Mouse (Mus musculus): Measurements from ENCODE around the gene Rnf40.
"Not testable (repeated sequence)": the region's sequence is repeated elsewhere in the genome, so short reads cannot be mapped to it uniquely, and the experiment has no call there.

Gene Rnf40

DNA sequence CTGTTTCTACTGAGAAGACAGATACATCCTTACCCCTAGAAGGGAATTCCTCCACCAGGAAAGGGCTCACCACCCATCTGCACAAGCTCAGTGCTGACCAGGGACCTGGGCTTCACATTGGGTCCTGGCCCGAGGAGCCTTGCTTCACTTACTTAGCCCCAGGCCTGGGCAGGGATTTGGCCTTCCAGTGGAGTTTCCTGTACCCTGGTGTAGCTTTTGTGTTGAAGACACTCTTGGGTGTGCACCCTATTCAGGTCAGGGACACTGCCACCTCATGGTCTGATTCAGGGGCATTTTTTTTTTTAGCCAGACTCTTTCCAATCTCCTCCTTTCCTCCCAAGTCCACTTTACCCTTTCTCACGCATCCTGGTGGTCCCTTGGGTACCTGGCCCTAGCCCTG, 14.3 kb downstream of the Rnf40 start:
- CTCF ChIA-PET = no interaction called here

DNA sequence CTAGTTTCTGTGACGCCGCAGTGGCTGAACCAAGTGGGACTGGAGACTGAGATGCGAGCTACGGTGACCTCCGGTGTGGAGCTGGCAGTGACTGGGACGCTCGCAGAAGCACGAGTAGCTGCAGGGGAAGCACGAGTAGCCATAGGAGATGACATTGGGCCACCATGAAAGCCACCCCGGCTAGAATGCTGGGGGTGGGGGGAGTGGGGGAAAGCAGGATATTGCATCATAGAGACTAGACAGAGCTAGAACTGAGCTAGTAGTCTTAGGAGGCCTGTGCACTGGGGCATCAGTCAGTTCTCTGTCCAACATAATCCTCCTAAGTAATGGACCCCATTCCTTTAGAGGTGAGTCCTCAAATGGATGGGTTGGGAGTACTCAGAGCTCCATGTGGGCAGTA, 15.7 kb downstream of the Rnf40 start:
- CTCF ChIA-PET = no interaction called here

DNA sequence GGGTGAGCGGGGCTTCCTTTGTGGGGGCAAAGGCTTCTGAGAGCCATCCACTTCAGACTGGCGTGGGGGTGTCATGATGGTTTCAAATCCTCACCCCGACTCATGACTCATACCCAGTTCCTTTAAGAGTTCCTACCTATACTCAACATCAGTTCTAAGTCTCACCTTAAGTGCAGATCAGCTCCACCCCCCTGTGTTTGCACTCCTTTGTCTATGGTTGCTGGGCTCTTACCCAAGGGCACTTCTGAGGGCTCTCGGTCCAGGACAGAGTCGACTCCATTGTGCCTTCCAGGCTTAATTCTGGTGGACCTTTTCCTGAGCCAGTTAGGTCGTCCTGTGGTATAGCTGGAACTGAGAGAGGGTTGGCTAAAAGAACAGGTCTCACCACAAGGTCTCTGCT, 18.6 kb downstream of the Rnf40 start:
- CTCF ChIA-PET = no interaction called here

GRCm38 (mm10) chr7:127611011-127611410, 22.4 kb downstream of the Rnf40 start:
- CTCF ChIA-PET = no interaction called here

DNA sequence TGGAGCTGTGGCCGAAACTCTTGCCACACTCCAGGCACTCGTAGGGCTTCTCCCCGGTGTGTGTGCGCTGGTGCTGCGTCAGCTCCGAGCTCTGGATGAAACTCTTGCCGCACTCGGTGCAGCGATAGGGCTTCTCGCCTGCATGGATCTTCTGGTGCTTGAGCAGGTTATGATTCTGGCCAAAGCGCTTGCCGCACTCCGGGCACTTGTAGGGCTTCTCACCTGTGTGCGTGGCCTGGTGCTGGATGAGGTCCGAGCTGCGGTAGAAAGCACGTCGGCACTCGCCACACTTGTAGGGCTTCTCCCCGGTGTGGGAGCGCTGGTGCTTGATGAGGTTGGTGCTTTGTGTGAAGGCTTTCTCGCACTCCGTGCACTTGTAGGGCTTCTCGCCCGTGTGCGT, 23.0 kb downstream of the Rnf40 start:
- CTCF ChIA-PET = no interaction called here

DNA sequence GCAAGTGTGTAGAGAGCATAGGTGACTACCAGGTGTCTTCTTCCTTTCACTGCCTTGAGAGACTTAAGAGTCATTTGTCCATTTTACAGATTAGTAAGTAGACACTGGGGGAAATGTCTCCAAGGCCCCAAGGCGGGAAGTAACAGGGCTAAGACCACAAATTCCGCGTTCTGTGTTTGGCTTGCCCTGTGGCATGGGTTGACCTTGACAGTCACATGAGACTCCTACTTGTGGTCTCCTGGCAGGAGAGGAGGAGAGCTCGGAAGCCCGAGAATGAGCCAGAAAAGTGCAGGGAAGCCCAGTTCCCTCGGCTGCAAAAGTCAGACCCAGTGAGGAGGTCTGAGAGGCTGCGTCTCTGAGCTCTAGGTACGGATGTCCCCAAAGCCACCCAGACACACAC, 24.9 kb downstream of the Rnf40 start:
- CTCF ChIA-PET = no interaction called here

DNA sequence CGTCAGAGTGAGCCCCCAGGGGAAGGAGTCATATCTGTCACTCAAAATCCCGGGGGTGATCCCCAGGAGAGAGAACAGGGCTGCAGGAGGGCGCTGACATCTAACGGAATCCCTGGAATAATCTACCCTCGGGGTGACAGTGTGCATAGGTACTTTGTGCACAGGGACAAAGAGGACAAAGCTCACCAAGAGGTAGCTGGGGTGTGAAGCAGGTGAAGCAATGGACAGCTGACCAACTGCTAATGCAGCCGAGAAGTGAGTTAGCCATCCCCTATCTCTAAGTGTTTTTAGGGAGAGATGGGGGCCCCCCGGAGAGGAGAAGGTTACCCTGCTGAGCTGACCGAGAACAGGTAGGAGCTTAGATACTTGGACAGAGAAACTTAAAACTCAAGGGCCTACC, 25.5 kb downstream of the Rnf40 start:
- CTCF ChIA-PET = interaction anchor here (0.5 kb wide), 1 partner anchor 260 kb away, joined by 3 read pairs; no protein-coding TSS in a partner anchor

GRCm38 (mm10) chr7:127614511-127614890, 25.9 kb downstream of the Rnf40 start:
- CTCF ChIA-PET = interaction anchor here (0.5 to 0.6 kb wide), 2 partner anchors 260 to 834 kb away, joined by 3 read pairs; no protein-coding TSS in a partner anchor

GRCm38 (mm10) chr7:127614891-127615843, 26.6 kb downstream of the Rnf40 start, which contains the start of gene Zfp629:
Zfp629 (minus strand) TSS chr7:127615797.
- CTCF ChIA-PET = interaction anchor here (0.5 to 0.6 kb wide), 2 partner anchors 259 to 835 kb away, joined by 3 read pairs; no protein-coding TSS in a partner anchor

DNA sequence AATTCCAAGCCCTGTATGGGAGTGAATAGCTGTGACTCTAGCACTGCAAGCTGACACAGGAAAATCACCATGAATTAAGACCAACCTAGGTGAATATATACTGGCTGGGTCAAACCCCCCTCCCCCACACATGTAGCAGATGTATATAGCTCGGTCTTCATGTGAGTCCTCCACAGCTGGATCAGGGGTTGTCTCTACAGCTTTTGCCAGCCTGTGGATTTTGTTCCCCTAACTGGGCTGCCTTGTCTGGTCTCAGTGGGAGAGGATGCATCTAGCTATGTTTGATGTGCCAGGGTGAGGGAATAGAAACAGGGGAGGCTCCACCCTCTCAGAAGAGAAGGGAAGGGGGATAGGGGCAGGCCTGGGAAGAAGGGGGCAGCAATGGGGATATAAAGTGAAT, 27.8 kb downstream of the Rnf40 start:
- CTCF ChIA-PET = no interaction called here

GRCm38 (mm10) chr7:127616881-127617280, 28.3 kb downstream of the Rnf40 start:
- CTCF ChIA-PET = no interaction called here

DNA sequence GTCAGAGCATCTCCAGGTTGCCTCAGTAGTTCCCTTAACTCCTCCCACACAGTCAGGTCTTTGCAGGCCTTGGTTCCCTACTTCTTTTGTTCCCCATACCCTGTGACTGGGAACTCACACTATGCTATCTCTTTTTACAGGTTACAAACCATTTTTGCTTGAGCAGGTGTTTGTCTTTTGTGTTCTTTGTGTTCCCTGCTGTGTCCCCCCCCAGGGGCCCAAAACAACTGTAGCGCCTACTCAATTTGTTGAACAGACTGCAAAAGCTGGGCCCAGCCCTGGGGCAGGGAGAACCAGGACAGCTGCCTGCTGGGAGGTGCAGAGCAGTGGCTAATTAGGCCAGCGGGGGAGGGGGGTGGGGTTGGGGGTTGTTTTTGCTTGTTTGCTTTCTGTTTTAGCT, 29.4 kb downstream of the Rnf40 start:
- CTCF ChIA-PET = interaction anchor here (0.7 kb wide), 1 partner anchor 46 kb away, joined by 6 read pairs; no protein-coding TSS in a partner anchor

- CTCF ChIA-PET = interaction anchor here (0.7 kb wide), 1 partner anchor 47 kb away, joined by 6 read pairs; no protein-coding TSS in a partner anchor
Measured at GRCm38 (mm10) chr7:127618402-127618801, 29.8 kb downstream of the Rnf40 start.

GRCm38 (mm10) chr7:127626039-127626438, 37.5 kb downstream of the Rnf40 start:
- CTCF ChIA-PET = no interaction called here

GRCm38 (mm10) chr7:127626471-127626870, 37.9 kb downstream of the Rnf40 start:
- CTCF ChIA-PET = no interaction called here

DNA sequence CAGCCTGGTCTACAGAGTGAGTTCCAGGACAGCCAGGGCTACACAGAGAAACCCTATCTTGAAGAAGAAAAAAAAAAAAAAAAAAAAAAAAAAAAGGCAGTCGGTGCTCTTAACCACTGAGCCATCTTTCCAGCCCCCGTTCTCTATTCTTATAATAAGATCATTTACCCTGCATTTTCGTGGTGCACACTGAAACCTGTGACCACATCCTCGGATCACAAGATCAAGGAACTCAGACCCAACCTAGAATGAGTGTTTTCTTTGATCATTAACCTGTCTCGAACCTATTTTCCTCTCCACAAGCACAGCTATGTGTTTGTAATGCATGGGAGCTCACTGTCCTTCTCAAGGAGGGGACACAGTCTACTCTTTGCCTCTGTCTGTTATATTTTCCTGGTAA, 40.1 kb downstream of the Rnf40 start:
- CTCF ChIA-PET = no interaction called here

DNA sequence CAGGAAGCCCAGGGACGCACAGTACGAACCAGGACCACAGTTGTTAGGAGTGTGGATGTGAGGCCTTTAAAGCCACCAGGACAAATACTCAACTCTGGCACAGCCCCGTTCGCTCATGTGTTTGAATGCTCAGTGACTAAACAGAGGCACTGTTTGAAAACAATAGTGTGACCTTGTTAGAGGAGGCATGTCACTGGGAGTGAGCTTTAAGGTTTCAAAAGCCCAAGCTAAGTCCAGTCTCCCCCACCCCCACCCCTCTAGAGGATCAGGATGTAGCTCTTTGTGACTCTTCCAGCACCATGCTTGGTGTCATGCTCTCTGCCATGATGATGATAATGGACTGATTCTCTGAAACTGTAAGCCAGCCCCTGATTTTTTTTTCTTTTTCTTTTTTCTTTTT, 42.8 kb downstream of the Rnf40 start:
- CTCF ChIA-PET = interaction anchor here (0.5 kb wide), 1 partner anchor 205 kb away, joined by 5 read pairs; no protein-coding TSS in a partner anchor

DNA sequence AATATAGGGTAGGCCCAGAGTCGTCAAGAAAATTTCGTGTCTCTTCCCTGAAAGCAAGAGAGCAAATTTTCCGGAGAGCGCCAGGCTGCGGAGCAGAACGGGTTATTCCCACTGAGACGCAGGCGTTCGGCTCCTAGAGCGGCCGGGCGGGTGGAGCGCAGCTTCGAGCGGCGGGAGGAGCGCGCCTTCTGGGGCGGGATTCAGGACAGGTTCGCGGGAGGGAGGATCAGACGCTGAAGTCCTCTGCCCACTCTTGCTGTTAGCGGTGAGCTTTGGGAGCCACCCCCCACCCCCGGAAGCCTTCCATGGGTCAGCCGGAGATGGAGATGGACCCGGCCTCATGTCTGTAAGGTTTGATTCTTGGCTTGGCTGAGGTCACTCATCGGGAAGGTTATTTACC, 48.4 kb downstream of the Rnf40 start:
- CTCF ChIA-PET = no interaction called here

- CTCF ChIA-PET = no interaction called here
Measured at GRCm38 (mm10) chr7:127641260-127641659, 52.7 kb downstream of the Rnf40 start.

DNA sequence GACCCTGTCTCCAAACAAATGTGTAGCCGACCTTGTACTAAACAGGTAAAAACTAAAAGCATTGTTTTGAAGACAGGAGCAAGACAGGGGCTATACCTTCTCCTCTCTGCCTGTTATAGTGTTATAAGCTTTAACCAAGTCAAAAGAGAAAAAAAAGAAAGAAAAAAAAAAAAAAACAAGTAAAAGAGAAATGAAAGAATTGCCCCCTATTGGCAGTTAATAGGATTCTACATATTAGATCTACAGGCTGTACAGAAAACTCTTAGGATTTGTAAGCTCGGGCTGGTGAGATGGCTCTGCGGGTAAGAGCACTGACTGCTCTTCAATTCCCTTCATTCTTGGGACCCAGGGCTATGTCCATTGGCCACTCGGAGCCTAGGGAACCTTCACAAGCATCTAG, 53.7 kb downstream of the Rnf40 start:
- CTCF ChIA-PET = interaction anchor here (0.6 kb wide), 1 partner anchor 99 kb away, joined by 3 read pairs; no protein-coding TSS in a partner anchor

DNA sequence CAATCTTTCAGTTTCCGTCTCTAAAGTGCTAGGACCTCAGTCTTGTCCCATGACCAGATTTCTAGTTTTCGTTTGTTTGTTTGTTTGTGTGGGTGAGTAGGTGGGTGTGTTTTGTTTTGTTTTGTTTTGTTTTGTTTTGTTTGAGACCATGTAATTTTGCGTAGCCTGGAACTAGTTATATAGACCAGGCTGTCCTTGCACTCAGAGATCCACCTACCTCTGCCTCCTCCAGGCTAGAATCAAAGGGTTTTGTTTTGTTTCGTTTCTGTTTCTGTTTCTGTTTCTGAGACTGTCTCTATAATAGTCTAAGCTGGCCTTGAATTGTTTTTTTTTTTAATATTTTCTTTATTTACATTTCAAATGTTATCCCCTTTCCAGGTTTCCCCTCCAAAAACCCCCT, 57.8 kb downstream of the Rnf40 start:
- CTCF ChIA-PET = interaction anchor here (0.7 kb wide), 1 partner anchor 22 kb away, joined by 5 read pairs; no protein-coding TSS in a partner anchor

GRCm38 (mm10) chr7:127647576-127647975, 59.0 kb downstream of the Rnf40 start:
- CTCF ChIA-PET = not testable (repeated sequence)
